Mouse (Mus musculus): ENCODE measurements around the gene Adamts17. TPM values are rescaled to one million over a fixed set of nuclear protein-coding genes. Genes with fewer than 3 reads are reported as not detected.

The Adamts17 gene
- polyA plus RNA-seq (2012) = 0.02 TPM in 1 of 2 replicates, not detected in the other

DNA sequence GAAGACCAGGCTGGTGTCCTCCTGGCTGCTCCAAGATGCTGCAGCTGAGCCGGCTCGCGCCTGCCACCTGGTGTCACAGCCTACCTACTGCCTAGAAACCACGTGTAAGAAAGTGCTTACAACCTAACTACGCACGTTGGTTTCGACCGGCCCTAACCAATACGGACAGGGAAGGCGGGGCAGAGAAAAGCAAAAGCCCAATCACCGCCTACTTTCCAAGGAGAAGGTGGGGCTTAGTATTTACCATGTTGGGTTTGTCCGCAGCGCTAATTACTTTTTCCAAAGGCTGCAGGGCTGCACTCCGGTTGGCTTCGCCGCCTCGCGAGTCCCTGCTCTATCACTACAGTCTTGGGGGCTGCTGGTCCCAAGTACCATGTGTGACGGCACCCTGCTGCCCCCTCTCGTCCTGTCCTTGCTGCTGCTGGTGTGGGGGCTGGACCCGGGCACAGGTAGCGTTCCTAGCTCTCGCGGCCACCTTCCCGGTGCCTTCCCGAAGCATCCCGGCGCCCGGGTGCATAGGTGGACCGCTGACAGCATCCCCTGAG, at the start of gene Adamts17:
Gene Adamts17, plus strand, starts transcription at position 273 of the 545 bp plus-strand sequence.
- Histone ChIP-seq H3K4me1 (ENCODE audit: control insufficient read depth) (peaks cover 7% of the 10 kb centered on the region), H3K27me3 (ENCODE audit: control insufficient read depth) (peaks cover 48% of the 10 kb centered on the region), H3K36me3 (ENCODE audit: control insufficient read depth) (no peaks in the 10 kb centered on the region), H3K4me3 (replicated peaks) (peak within 1 kb of the TSS; percentile 40), H3K9me3 (ENCODE audit: control insufficient read depth, low read length) (no peaks in the 10 kb centered on the region)
- no peak for TF ChIP-seq TAL1 (IDR thresholded peaks at IDR 0.05; ENCODE audit: low read length)
- TF ChIP-seq GATA1 (IDR thresholded peaks at IDR 0.05; ENCODE audit: low read length) = no peak

GRCm38 (mm10) chr7:66789860-66790748, 49.4 kb upstream of the Adamts17 start:
- H3K36me3 ChIP-seq (ENCODE audit: control insufficient read depth) = no peaks in the 10 kb centered on the region
- no peaks in the 10 kb centered on the region for H3K4me1 ChIP-seq (ENCODE audit: control insufficient read depth)
- no peak overlapping the region for H3K4me3 ChIP-seq (replicated peaks)
- TF ChIP-seq GATA1 (IDR thresholded peaks at IDR 0.05; ENCODE audit: low read length) (no peak), TAL1 (IDR thresholded peaks at IDR 0.05; ENCODE audit: low read length) (no peak)
- no peaks in the 10 kb centered on the region for H3K27me3 ChIP-seq (ENCODE audit: control insufficient read depth)
- no peaks in the 10 kb centered on the region for H3K9me3 ChIP-seq (ENCODE audit: control insufficient read depth, low read length)

DNA sequence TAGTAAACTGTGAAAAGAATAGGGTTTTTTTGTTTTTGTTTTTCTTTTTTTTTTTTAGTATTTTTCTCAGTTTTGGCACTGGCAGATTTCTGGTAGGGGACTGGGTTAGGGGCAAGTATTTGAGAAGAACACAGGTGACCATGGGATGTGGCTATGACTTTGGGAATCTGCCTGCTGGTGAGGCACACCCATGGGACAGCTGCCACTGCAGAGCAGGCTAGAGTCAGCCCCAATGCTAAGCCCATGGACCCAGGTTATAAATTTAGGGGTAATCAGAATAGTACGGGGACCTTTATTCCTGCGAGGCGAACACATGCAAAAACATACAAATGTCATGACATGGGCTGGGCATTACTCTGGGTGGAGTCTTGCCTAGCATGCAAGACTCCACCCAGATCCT, 48.5 kb upstream of the Adamts17 start:
- no peaks in the 10 kb centered on the region for H3K36me3 ChIP-seq (ENCODE audit: control insufficient read depth)
- no peaks in the 10 kb centered on the region for H3K9me3 ChIP-seq (ENCODE audit: control insufficient read depth, low read length)
- TF ChIP-seq TAL1 (IDR thresholded peaks at IDR 0.05; ENCODE audit: low read length) = no peak
- TF ChIP-seq GATA1 (IDR thresholded peaks at IDR 0.05; ENCODE audit: low read length) = no peak
- no peaks in the 10 kb centered on the region for H3K27me3 ChIP-seq (ENCODE audit: control insufficient read depth)
- no peak overlapping the region for H3K4me3 ChIP-seq (replicated peaks)
- no peaks in the 10 kb centered on the region for H3K4me1 ChIP-seq (ENCODE audit: control insufficient read depth)

GRCm38 (mm10) chr7:66796909-66797308, 42.6 kb upstream of the Adamts17 start:
- no peak overlapping the region for H3K4me3 ChIP-seq (replicated peaks)
- no peaks in the 10 kb centered on the region for H3K36me3 ChIP-seq (ENCODE audit: control insufficient read depth)
- no peaks in the 10 kb centered on the region for H3K4me1 ChIP-seq (ENCODE audit: control insufficient read depth)
- no peaks in the 10 kb centered on the region for H3K27me3 ChIP-seq (ENCODE audit: control insufficient read depth)
- TF ChIP-seq TAL1 (IDR thresholded peaks at IDR 0.05; ENCODE audit: low read length) (no peak), GATA1 (IDR thresholded peaks at IDR 0.05; ENCODE audit: low read length) (no peak)
- H3K9me3 ChIP-seq (ENCODE audit: control insufficient read depth, low read length) = no peaks in the 10 kb centered on the region

DNA sequence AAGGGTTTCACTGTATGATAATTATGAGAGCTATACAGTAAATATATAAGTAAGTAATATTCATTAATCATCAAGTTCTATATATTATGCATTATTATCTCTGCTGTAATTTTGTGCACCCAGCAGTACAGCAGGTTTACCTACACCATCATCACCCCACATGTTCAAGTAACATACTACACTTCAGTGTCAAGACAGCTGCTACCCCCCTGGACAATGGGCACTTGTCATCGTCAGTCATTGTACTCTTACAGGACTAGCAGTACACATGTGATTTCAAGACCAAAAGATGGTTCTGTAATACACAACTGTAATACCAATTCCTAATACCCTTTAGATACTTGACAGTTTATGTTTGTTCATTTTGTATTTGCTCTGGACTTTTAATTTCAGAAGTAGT, 42.2 kb upstream of the Adamts17 start:
- Histone ChIP-seq H3K36me3 (ENCODE audit: control insufficient read depth) (no peaks in the 10 kb centered on the region), H3K4me3 (replicated peaks) (no peak overlapping the region), H3K27me3 (ENCODE audit: control insufficient read depth) (no peaks in the 10 kb centered on the region), H3K9me3 (ENCODE audit: control insufficient read depth, low read length) (no peaks in the 10 kb centered on the region), H3K4me1 (ENCODE audit: control insufficient read depth) (no peaks in the 10 kb centered on the region)
- TF ChIP-seq TAL1 (IDR thresholded peaks at IDR 0.05; ENCODE audit: low read length) = no peak
- TF ChIP-seq GATA1 (IDR thresholded peaks at IDR 0.05; ENCODE audit: low read length) = no peak

DNA sequence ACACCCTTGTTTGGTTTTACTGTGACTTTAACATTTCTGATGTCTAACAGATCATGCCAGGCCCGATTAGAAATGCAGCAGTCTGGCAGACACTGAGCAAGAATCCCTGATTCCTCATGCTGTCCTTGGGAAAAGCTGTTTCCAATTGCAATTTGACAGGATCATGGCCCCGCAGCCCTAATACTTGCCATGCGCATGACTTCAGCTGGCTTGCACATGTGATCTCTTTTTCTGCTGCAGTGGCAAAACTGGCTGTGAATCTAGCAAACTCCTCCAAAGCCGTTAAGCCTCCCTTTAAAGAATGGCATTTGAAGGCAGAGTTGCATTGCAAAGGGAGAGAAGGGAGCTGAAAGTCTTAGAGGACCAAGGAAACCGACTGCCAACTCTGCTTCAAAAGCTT, 40.7 kb upstream of the Adamts17 start:
- Histone ChIP-seq H3K9me3 (ENCODE audit: control insufficient read depth, low read length) (no peaks in the 10 kb centered on the region), H3K27me3 (ENCODE audit: control insufficient read depth) (no peaks in the 10 kb centered on the region), H3K4me1 (ENCODE audit: control insufficient read depth) (no peaks in the 10 kb centered on the region), H3K4me3 (replicated peaks) (no peak overlapping the region), H3K36me3 (ENCODE audit: control insufficient read depth) (no peaks in the 10 kb centered on the region)
- TF ChIP-seq GATA1 (IDR thresholded peaks at IDR 0.05; ENCODE audit: low read length) (no peak), TAL1 (IDR thresholded peaks at IDR 0.05; ENCODE audit: low read length) (no peak)

DNA sequence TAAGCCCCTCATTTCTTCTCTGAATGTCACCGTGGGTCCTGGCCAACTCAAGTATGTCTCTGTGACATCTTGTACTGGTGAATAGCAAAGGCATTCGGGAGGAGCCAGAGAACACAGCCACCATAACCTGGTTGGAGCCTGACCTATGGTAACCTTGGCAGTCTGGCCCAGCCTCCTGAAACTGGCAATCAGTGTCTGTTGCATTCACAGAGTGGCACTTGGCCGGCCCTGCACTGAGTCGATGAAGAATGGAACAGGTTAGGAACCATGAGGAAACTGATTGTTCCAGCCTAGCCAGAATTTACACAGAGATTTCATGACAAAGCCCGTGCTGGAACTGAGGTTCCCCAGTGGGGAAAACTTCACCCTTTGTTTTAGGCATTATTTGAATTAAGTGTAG, 38.8 kb upstream of the Adamts17 start:
- H3K27me3 ChIP-seq (ENCODE audit: control insufficient read depth) = no peaks in the 10 kb centered on the region
- no peak overlapping the region for H3K4me3 ChIP-seq (replicated peaks)
- H3K4me1 ChIP-seq (ENCODE audit: control insufficient read depth) = no peaks in the 10 kb centered on the region
- no peaks in the 10 kb centered on the region for H3K36me3 ChIP-seq (ENCODE audit: control insufficient read depth)
- TF ChIP-seq TAL1 (IDR thresholded peaks at IDR 0.05; ENCODE audit: low read length) = no peak
- no peak for TF ChIP-seq GATA1 (IDR thresholded peaks at IDR 0.05; ENCODE audit: low read length)
- no peaks in the 10 kb centered on the region for H3K9me3 ChIP-seq (ENCODE audit: control insufficient read depth, low read length)

- H3K9me3 ChIP-seq (ENCODE audit: control insufficient read depth, low read length) = no peaks in the 10 kb centered on the region
- no peaks in the 10 kb centered on the region for H3K27me3 ChIP-seq (ENCODE audit: control insufficient read depth)
- TF ChIP-seq GATA1 (IDR thresholded peaks at IDR 0.05; ENCODE audit: low read length) = no peak
- no peak for TF ChIP-seq TAL1 (IDR thresholded peaks at IDR 0.05; ENCODE audit: low read length)
- H3K36me3 ChIP-seq (ENCODE audit: control insufficient read depth) = no peaks in the 10 kb centered on the region
- no peak overlapping the region for H3K4me3 ChIP-seq (replicated peaks)
- no peaks in the 10 kb centered on the region for H3K4me1 ChIP-seq (ENCODE audit: control insufficient read depth)
Observed at GRCm38 (mm10) chr7:66801785-66802184, 37.8 kb upstream of the Adamts17 start.

- TF ChIP-seq GATA1 (IDR thresholded peaks at IDR 0.05; ENCODE audit: low read length) (no peak), TAL1 (IDR thresholded peaks at IDR 0.05; ENCODE audit: low read length) (no peak)
- no peaks in the 10 kb centered on the region for H3K4me1 ChIP-seq (ENCODE audit: control insufficient read depth)
- H3K36me3 ChIP-seq (ENCODE audit: control insufficient read depth) = no peaks in the 10 kb centered on the region
- no peak overlapping the region for H3K4me3 ChIP-seq (replicated peaks)
- H3K27me3 ChIP-seq (ENCODE audit: control insufficient read depth) = no peaks in the 10 kb centered on the region
- H3K9me3 ChIP-seq (ENCODE audit: control insufficient read depth, low read length) = no peaks in the 10 kb centered on the region
Observed at GRCm38 (mm10) chr7:66803798-66804197, 35.7 kb upstream of the Adamts17 start.
